Mouse (Mus musculus): Measurements from ENCODE around the gene Flnb. TPM values are rescaled to one million over a fixed set of nuclear protein-coding genes. Genes with fewer than 3 reads are reported as not detected.
A peak's percentile ranks its signal among the peaks of the same experiment; 100 is the strongest.

The Flnb gene
- polyA plus RNA-seq, 1 experiment, result 326 TPM

DNA sequence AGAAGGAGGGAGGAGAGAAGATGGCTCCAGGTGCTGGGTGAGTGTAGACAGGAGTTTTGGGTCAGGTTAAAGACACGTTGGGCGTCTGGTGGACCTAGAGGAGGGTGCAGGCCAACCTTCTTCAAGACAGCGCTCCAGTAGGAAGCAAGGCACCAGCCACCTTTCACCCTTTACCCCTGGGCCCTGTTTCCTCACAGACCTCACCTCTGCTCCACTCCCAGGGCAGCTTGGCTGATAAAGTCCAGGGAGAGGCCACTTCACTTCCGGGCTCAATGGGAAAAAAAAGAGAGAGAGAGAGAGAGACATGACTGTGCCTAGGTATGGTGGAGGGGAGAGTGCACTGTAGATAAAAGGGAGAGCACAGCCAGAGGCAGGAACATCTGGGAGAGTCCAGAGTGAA lies 10.0 kb upstream of the Flnb start:
- H3K4me1 ChIP-seq (ENCODE audit: control insufficient read depth, insufficient read depth, low read length), result peaks cover 7% of the 10 kb centered on the region
- no peak overlapping the region for H3K9ac ChIP-seq (ENCODE audit: low read depth, poor library complexity, severe bottlenecking)
- peak overlapping the region; percentile 45; the same call in 1 of the 2 replicates for H3K27ac ChIP-seq (ENCODE audit: insufficient read depth, low read length)
- TF ChIP-seq POLR2A (IDR thresholded peaks at IDR 0.05; ENCODE audit: insufficient read depth, low read length), result no peak
- no peak for TF ChIP-seq EP300 (IDR thresholded peaks at IDR 0.05; ENCODE audit: insufficient read depth, low read depth, low read length)
- no peak for TF ChIP-seq CTCF (IDR thresholded peaks at IDR 0.05; ENCODE audit: low read depth, low read length)
- 0 out of 2 replicates have a peak, but pooled peaks cover 6% of the 10 kb centered on the region for H3K9me3 ChIP-seq (replicated peaks; ENCODE audit: control insufficient read depth, insufficient read depth, low read length, poor library complexity, severe bottlenecking)
- H3K27me3 ChIP-seq (ENCODE audit: control insufficient read depth, insufficient read depth, low read length, poor library complexity, severe bottlenecking), result no peaks in the 10 kb centered on the region
- no peaks in the 10 kb centered on the region for H3K36me3 ChIP-seq (ENCODE audit: control insufficient read depth, insufficient read depth, low read length, poor library complexity, severe bottlenecking)
- no peak overlapping the region for H3K4me3 ChIP-seq (ENCODE audit: low read depth, low read length)

DNA sequence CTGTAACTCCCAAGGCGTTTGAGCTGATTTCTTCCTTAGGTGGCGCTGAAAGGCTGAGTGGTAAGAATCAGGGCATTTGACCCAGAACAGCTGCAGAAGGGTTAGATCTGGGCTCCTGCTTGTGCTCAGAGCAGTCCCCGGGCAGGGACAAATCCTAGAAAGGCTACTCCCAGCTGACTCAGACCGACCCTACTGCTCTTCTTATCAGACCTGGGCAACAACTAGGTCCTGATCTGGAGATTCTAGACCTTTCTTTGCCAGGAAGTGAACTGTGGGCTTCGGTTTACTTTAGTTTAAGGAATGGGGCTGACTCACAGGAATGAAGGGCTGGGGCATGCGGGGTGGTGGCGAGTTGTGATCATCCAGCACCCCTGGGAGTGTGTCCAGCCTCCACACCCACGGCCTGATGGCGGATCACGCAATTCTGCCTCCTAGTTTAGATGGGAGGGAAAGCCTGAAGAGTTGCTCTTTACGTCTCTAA lies 9.2 kb upstream of the Flnb start:
- no peak overlapping the region for H3K4me3 ChIP-seq (ENCODE audit: low read depth, low read length)
- no peaks in the 10 kb centered on the region for H3K27me3 ChIP-seq (ENCODE audit: control insufficient read depth, insufficient read depth, low read length, poor library complexity, severe bottlenecking)
- H3K9ac ChIP-seq (ENCODE audit: low read depth, poor library complexity, severe bottlenecking), result 0 out of 2 replicates have a peak overlapping the region, but pooled peaks have one; percentile 27
- H3K27ac ChIP-seq (ENCODE audit: insufficient read depth, low read length), result peak overlapping the region; percentile 94
- no peak for TF ChIP-seq EP300 (IDR thresholded peaks at IDR 0.05; ENCODE audit: insufficient read depth, low read depth, low read length)
- no peak for TF ChIP-seq CTCF (IDR thresholded peaks at IDR 0.05; ENCODE audit: low read depth, low read length)
- H3K36me3 ChIP-seq (ENCODE audit: control insufficient read depth, insufficient read depth, low read length, poor library complexity, severe bottlenecking), result no peaks in the 10 kb centered on the region
- 0 out of 2 replicates have a peak, but pooled peaks cover 6% of the 10 kb centered on the region for H3K9me3 ChIP-seq (replicated peaks; ENCODE audit: control insufficient read depth, insufficient read depth, low read length, poor library complexity, severe bottlenecking)
- H3K4me1 ChIP-seq (ENCODE audit: control insufficient read depth, insufficient read depth, low read length), result peaks cover 7% of the 10 kb centered on the region

DNA sequence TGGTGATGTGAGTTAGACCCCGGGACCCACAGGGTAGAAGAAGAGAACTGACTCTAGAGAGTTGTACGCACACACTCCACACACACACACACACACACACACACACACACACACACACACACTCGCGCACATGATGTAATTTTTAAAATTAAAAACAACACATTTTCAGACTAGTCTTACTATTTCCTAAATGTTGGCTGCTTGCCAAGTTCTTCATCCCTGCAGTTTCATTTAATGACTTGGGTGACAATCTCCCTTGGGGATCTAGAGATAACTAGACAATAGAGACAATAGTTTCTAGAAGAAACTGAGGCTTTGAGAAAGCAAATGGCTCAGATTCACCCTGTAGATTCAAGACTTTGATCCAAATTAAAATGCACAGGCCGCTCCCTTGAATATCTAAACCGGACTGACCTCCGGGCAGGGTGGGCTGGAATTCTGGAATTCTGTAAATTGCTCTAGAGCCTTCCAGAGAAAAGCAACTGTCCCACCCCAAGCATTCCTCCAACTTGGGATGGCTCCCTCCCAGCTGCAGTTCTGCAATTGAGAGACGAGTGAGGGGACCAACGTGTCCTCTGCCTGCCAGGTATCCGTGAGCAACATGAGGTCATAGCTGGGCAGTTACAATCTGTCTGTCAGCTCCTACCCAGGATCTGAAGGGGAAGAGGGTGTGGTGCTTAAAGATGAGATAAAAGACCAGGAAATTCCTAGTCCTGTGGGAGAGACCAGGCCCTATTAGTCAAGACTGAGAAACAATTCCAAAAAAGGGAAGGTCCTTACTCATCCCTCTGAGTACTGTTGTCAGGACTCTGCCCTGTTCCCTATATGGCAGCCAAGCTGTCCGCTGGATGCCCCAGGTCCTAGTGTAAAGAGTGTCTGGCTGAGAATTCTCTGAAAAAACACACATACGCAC lies 8.5 kb upstream of the Flnb start:
- H3K9me3 ChIP-seq (replicated peaks; ENCODE audit: control insufficient read depth, insufficient read depth, low read length, poor library complexity, severe bottlenecking), result 0 out of 2 replicates have a peak, but pooled peaks cover 6% of the 10 kb centered on the region
- peak overlapping the region; percentile 94 for H3K27ac ChIP-seq (ENCODE audit: insufficient read depth, low read length)
- TF ChIP-seq EP300 (IDR thresholded peaks at IDR 0.05; ENCODE audit: insufficient read depth, low read depth, low read length), result peak; percentile 78
- TF ChIP-seq POLR2A (IDR thresholded peaks at IDR 0.05; ENCODE audit: insufficient read depth, low read length), result no peak
- no peak for TF ChIP-seq CTCF (IDR thresholded peaks at IDR 0.05; ENCODE audit: low read depth, low read length)
- H3K4me1 ChIP-seq (ENCODE audit: control insufficient read depth, insufficient read depth, low read length), result peaks cover 7% of the 10 kb centered on the region
- no peaks in the 10 kb centered on the region for H3K36me3 ChIP-seq (ENCODE audit: control insufficient read depth, insufficient read depth, low read length, poor library complexity, severe bottlenecking)
- H3K27me3 ChIP-seq (ENCODE audit: control insufficient read depth, insufficient read depth, low read length, poor library complexity, severe bottlenecking), result no peaks in the 10 kb centered on the region
- H3K9ac ChIP-seq (ENCODE audit: low read depth, poor library complexity, severe bottlenecking), result 0 out of 2 replicates have a peak overlapping the region, but pooled peaks have one; percentile 27
- H3K4me3 ChIP-seq (ENCODE audit: low read depth, low read length), result no peak overlapping the region

DNA sequence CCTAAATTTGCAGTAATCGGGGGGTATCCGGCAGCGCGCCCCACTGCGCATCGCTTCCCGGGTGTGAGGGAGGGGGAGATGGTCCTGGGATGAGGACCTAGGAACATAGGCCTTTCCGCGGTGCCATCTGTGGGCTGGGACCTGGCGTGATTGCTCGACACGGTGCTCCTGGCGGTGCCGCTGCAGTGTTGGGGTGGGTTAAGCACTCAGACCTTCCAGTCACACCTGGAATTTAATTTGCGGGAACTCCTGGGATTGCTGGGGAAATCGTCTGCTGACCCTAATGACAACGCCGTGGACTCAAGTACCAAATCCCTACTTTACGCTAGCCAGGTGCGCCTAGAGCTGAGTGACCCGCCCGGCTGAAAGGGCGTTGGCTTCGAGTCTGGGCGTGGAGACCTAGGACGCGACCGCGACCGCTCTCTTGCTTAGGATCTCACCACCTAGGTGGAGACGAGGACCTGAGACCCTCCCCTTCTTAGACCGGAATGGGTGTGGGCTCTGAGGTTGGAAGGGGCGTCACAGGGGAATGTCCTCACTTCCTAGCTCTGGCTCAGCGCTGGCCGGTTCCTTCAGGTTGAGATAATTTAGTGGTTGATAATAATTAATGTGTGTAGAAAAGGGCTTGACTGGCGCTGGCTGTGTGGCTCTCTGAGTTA lies 835 bp downstream of the Flnb start:
- H3K9me3 ChIP-seq (replicated peaks; ENCODE audit: control insufficient read depth, insufficient read depth, low read length, poor library complexity, severe bottlenecking), result no peaks in the 10 kb centered on the region
- H3K36me3 ChIP-seq (ENCODE audit: control insufficient read depth, insufficient read depth, low read length, poor library complexity, severe bottlenecking), result 0 out of 2 replicates have a peak, but pooled peaks cover 3% of the 10 kb centered on the region
- H3K27me3 ChIP-seq (ENCODE audit: control insufficient read depth, insufficient read depth, low read length, poor library complexity, severe bottlenecking), result no peaks in the 10 kb centered on the region
- no peak overlapping the region for H3K27ac ChIP-seq (ENCODE audit: insufficient read depth, low read length)
- peak overlapping the region; percentile 46 for H3K9ac ChIP-seq (ENCODE audit: low read depth, poor library complexity, severe bottlenecking)
- peak overlapping the region; percentile 75 for H3K4me3 ChIP-seq (ENCODE audit: low read depth, low read length)
- H3K4me1 ChIP-seq (ENCODE audit: control insufficient read depth, insufficient read depth, low read length), result peaks cover 2% of the 10 kb centered on the region
- TF ChIP-seq POLR2A (IDR thresholded peaks at IDR 0.05; ENCODE audit: insufficient read depth, low read length), result no peak
- peak; percentile 65; the same call in 1 of the 2 replicates for TF ChIP-seq EP300 (IDR thresholded peaks at IDR 0.05; ENCODE audit: insufficient read depth, low read depth, low read length)

DNA sequence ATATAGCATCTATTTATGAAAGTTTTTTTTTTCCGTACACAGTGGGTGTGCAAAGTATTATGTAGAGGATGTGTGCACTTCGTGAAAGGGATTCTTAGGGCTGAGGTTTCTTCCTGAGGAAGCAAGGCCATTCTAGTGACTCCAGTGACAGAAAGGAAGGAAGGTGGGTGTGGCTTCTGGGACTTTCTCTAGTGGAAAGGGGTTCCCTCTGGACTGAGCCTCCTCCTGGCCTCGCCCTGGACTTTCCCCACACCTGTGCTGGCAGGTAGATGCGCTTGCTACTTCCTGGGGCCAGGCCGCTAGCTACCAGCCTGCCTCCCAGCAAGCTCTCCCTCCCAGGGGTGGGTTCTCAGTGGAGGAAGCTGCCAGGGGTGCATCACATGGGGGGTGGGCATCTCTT lies 1.7 kb downstream of the Flnb start:
- Histone ChIP-seq H3K27me3 (ENCODE audit: control insufficient read depth, insufficient read depth, low read length, poor library complexity, severe bottlenecking) (no peaks in the 10 kb centered on the region), H3K4me3 (ENCODE audit: low read depth, low read length) (peak overlapping the region; percentile 75), H3K9ac (ENCODE audit: low read depth, poor library complexity, severe bottlenecking) (0 out of 2 replicates have a peak overlapping the region, but pooled peaks have one; percentile 46), H3K27ac (ENCODE audit: insufficient read depth, low read length) (no peak overlapping the region), H3K36me3 (ENCODE audit: control insufficient read depth, insufficient read depth, low read length, poor library complexity, severe bottlenecking) (0 out of 2 replicates have a peak, but pooled peaks cover 3% of the 10 kb centered on the region), H3K9me3 (replicated peaks; ENCODE audit: control insufficient read depth, insufficient read depth, low read length, poor library complexity, severe bottlenecking) (no peaks in the 10 kb centered on the region), H3K4me1 (ENCODE audit: control insufficient read depth, insufficient read depth, low read length) (peaks cover 2% of the 10 kb centered on the region)
- TF ChIP-seq CTCF (IDR thresholded peaks at IDR 0.05; ENCODE audit: low read depth, low read length) (no peak), POLR2A (IDR thresholded peaks at IDR 0.05; ENCODE audit: insufficient read depth, low read length) (no peak), EP300 (IDR thresholded peaks at IDR 0.05; ENCODE audit: insufficient read depth, low read depth, low read length) (no peak)

Data from ES-Bruce4 (cell line).